Mouse (Mus musculus) layer of hippocampus, postnatal 36 days (tissue): ENCODE results near the gene Olfr888. TPM values are rescaled to one million over a fixed set of nuclear protein-coding genes. Genes with fewer than 3 reads are reported as not detected.

Experiments used
- DNase-seq, 2 experiments: peaks; one replicate each; pipeline ENCODE4 v3.0.0; 2022
- total RNA-seq, 2 experiments: library from RNA; stranded (reverse); gene quantifications; 2 replicates each; pipeline ENCODE4 v1.2.3; 2021

The Olfr888 gene
- total RNA-seq: not detected

- DNase-seq: no peak
Observed at GRCm38 (mm10) chr9:38107828-38108227, at the start of gene Olfr888. Gene Olfr888 (plus strand): TSS chr9:38108128.

DNA sequence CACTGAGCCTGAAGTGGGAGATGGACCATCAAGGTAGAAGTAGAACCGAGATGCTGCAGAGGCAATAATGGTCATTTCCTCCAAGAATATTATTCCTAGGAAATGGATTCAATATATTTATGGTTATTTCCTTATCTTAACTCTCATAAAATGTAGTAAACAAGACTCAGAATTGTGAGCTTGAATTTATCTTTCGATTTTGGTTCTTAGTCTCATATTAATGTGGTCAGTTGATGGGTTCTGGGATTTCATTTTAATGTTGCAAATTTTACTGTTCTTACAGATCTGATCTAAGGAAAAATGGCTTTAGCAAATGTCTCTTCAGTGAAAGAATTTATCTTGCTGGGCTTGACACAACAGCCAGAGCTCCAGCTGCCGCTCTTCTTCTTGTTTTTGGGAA lies 46.9 kb upstream of the Olfr888 start, which contains the start of gene Olfr885:
Gene Olfr885, plus strand, starts transcription at position 301 of the 400 bp plus-strand sequence.
- DNase-seq: no peak

- no peak for DNase-seq
Observed at GRCm38 (mm10) chr9:38083772-38084171, 24.2 kb upstream of the Olfr888 start, which contains the start of gene Olfr887. Gene Olfr887 (plus strand): TSS chr9:38084072.

- DNase-seq: no peak
Observed at GRCm38 (mm10) chr9:38114898-38115297, 7.0 kb downstream of the Olfr888 start, which contains the start of gene Olfr889. Gene Olfr889 (plus strand): TSS chr9:38115198.

DNA sequence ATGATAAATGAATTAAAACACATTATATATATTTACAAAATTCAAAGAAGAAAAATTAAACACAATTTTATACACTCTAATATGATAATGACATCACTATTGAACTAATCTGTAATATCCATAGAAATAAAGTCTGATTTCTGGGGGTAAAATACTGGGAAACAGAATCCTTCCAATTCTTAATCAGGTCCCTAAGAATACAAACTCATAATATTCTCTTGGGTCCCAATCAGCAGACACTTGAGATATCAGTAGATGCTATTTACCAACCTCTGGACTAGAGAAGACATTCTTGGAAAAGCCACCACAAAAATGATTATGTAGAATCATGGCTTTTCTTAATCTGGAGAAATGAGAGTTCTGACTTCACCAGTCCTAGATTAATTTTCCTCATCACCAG lies 34.3 kb downstream of the Olfr888 start, which contains the start of gene Olfr890:
Gene Olfr890, plus strand, starts transcription at position 301 of the 400 bp plus-strand sequence.
- no peak for DNase-seq

Other genes with a start within 250 kb of the Olfr888 start
- gene Olfr145, start 211.4 kb upstream of the Olfr888 start, total RNA-seq: not detected
- gene Olfr878, start 190.3 kb upstream of the Olfr888 start, total RNA-seq: not detected
- not detected for gene Olfr881, start 116.3 kb upstream of the Olfr888 start, total RNA-seq
- gene Olfr883, start 82.3 kb upstream of the Olfr888 start, total RNA-seq: not detected
- not detected for gene Olfr884, start 61.6 kb upstream of the Olfr888 start, total RNA-seq
- not detected for gene Olfr885, start 46.8 kb upstream of the Olfr888 start, total RNA-seq
- gene Olfr887, start 24.1 kb upstream of the Olfr888 start, total RNA-seq: not detected
- gene Olfr889, start 7.1 kb downstream of the Olfr888 start, total RNA-seq: not detected
- not detected for gene Olfr890, start 34.4 kb downstream of the Olfr888 start, total RNA-seq
- not detected for gene Olfr891, start 72.7 kb downstream of the Olfr888 start, total RNA-seq
- not detected for gene Olfr893, start 100.2 kb downstream of the Olfr888 start, total RNA-seq
- gene Olfr894, start 109.9 kb downstream of the Olfr888 start, total RNA-seq: not detected
- not detected for gene Olfr143, start 144.6 kb downstream of the Olfr888 start, total RNA-seq
- not detected for gene Olfr895, start 159.7 kb downstream of the Olfr888 start, total RNA-seq
- not detected for gene Olfr896-ps1, start 183.0 kb downstream of the Olfr888 start, total RNA-seq
- not detected for gene Olfr25, start 220.9 kb downstream of the Olfr888 start, total RNA-seq
- gene Olfr898, start 240.3 kb downstream of the Olfr888 start, total RNA-seq: not detected